Mouse (Mus musculus): ENCODE measurements around the gene Tdrd9. TPM values are rescaled to one million over a fixed set of nuclear protein-coding genes. Genes with fewer than 3 reads are reported as not detected.

The Tdrd9 gene
- polyA plus RNA-seq, 1 experiment from 2014 or later, result 0.97 TPM

DNA sequence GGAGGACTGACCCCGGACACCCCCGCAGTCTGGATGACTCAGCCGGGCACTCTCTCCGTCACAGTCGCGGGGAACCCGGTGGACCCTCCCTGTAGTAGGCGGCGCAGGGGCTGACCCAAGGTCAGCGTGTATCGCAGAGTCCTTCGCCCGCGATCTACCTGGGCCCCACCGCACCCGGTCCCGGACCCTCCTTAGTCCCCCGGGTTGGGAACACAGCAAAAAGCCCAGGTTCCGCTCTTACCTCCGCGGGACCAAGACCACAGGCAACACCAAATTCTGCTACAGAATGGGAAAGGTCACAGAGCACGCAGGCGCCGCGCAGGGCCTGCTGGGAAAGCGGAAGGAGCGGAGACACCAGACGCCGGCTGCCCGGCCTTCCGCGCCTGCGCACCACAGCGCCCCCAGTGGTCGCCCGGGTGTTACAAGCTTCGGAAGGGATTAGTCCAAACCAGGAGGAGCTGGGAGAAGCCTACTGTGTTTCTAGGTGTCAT is 4.6 kb upstream of the Tdrd9 start, which contains the start of gene Atp5mpl:
Gene Atp5mpl, minus strand, starts transcription at position 295 of the 491 bp plus-strand sequence.
- Histone ChIP-seq H3K27me3 (no peaks in the 10 kb centered on the region), H3K4me2 (peak within 1 kb of the TSS; percentile 96), H3K4me1 (replicated peaks) (peaks cover 10% of the 10 kb centered on the region), H3K27ac (0 out of 2 replicates have a peak within 1 kb of the TSS, but pooled peaks have one; percentile 50), H3K9ac (replicated peaks) (peak within 1 kb of the TSS; percentile 94), H3K36me3 (peaks cover 23% of the 10 kb centered on the region), H3K9me3 (no peaks in the 10 kb centered on the region), H3K4me3 (replicated peaks) (peak within 1 kb of the TSS; percentile 89)
- under 1% methylated on average over 37 of the region's 37 CpGs for WGBS
- ATAC-seq (ENCODE audit: insufficient number of reproducible peaks, insufficient read depth, low FRiP score, low TSS enrichment, low read depth), result peak; percentile 79

DNA sequence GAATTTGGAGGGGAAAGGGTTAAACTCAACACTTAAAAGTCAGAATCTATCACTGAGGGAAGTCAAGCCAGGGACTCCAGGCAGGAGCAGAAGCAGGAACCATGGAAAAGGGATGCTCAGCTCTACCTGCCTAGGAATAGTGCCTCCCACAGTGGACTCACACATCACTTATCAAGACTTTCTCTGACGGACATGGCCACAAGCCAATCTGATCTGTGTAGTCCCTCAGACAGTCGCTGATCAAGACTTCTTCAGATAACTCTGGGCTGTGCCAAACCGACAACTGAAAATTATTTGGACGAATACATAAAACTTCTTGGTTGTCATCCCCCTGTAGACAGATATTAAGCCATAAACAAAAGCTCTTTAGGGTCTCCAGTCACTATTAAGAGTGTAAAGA is 1.3 kb upstream of the Tdrd9 start:
- no peak for ATAC-seq (ENCODE audit: insufficient number of reproducible peaks, insufficient read depth, low FRiP score, low TSS enrichment, low read depth)
- H3K36me3 ChIP-seq, result no peaks in the 10 kb centered on the region
- no peaks in the 10 kb centered on the region for H3K27me3 ChIP-seq
- H3K4me3 ChIP-seq (replicated peaks), result no peak overlapping the region
- no peak overlapping the region for H3K4me2 ChIP-seq
- H3K9ac ChIP-seq (replicated peaks), result no peak overlapping the region
- 89% methylated on average over 4 of the region's 4 CpGs for WGBS
- peaks cover 10% of the 10 kb centered on the region for H3K4me1 ChIP-seq (replicated peaks)
- no peaks in the 10 kb centered on the region for H3K9me3 ChIP-seq
- H3K27ac ChIP-seq, result no peak overlapping the region

DNA sequence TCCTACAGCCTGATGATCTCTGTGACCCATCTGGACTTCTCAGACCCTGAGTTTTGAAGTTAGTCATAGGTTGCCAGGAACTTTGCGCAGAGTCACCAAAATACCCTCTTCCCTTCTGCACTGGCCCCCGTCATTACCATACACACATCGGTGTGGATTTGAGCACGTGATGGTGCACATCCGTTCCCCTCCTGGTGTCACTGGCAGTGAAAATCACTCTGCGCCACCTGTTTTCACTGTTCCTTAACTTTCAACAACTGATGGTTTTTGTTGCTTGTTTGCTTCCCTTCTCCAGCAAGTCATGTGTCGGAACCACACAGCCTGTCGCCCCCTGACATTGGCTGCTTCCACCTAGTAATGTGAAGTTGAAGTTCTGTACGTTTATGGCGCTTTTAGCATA is 1.1 kb downstream of the Tdrd9 start:
- Histone ChIP-seq H3K9me3 (no peaks in the 10 kb centered on the region), H3K4me3 (replicated peaks) (no peak overlapping the region), H3K27ac (no peak overlapping the region), H3K4me1 (replicated peaks) (peaks cover 12% of the 10 kb centered on the region), H3K27me3 (no peaks in the 10 kb centered on the region), H3K4me2 (no peak overlapping the region), H3K9ac (replicated peaks) (no peak overlapping the region), H3K36me3 (no peaks in the 10 kb centered on the region)
- no peak for ATAC-seq (ENCODE audit: insufficient number of reproducible peaks, insufficient read depth, low FRiP score, low TSS enrichment, low read depth)
- WGBS, result 88% methylated on average over 10 of the region's 10 CpGs

DNA sequence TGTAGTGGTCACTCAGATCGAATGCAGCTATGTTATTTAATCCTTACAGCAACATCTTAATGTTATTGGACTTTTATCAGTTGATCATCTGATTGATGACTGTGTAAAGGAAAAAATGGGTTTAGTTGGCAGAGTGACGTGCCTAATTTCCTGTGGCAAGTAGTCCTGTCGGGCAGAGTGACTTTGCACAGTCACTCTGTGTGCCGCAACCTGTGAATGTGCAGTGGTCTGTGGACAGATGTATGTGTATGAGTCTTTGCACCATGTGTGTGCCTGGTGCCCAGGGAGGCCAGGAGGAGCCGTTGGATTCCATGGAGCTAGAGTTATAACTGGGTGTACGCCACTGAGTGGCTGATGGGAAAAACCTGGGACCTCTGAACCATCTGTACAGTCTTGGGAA is 3.2 kb downstream of the Tdrd9 start:
- Histone ChIP-seq H3K4me2 (no peak overlapping the region), H3K27ac (no peak overlapping the region), H3K4me1 (replicated peaks) (peaks cover 15% of the 10 kb centered on the region), H3K36me3 (no peaks in the 10 kb centered on the region), H3K9ac (replicated peaks) (no peak overlapping the region), H3K9me3 (no peaks in the 10 kb centered on the region), H3K4me3 (replicated peaks) (no peak overlapping the region), H3K27me3 (0 out of 2 replicates have a peak, but pooled peaks cover 4% of the 10 kb centered on the region)
- 76% methylated on average over 6 of the region's 6 CpGs for WGBS
- ATAC-seq (ENCODE audit: insufficient number of reproducible peaks, insufficient read depth, low FRiP score, low TSS enrichment, low read depth), result no peak

DNA sequence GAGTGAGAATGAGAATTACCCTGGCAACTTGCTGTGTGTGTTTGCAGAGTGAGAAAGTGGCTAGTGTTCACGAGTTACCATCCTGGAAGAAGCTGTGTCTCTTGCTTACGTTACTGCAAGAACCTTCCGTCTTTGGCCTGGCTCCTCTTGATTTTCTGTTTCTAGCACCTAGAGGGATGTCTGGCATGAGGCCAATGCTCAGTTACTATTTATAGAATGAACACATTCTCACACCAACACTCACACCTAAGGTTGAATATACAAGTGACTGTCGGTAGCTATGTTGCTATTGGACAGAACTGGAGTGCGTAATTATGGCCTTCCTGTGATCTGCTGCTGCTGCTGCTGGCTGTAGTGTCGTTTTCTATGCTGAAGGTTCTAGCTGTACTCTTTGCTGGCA is 5.8 kb downstream of the Tdrd9 start:
- Histone ChIP-seq H3K9me3 (no peaks in the 10 kb centered on the region), H3K9ac (replicated peaks) (no peak overlapping the region), H3K4me1 (replicated peaks) (peaks cover 15% of the 10 kb centered on the region), H3K4me3 (replicated peaks) (no peak overlapping the region), H3K27ac (0 out of 2 replicates have a peak overlapping the region, but pooled peaks have one; percentile 43), H3K4me2 (no peak overlapping the region), H3K36me3 (no peaks in the 10 kb centered on the region), H3K27me3 (0 out of 2 replicates have a peak, but pooled peaks cover 4% of the 10 kb centered on the region)
- WGBS, result 44% methylated on average over 6 of the region's 6 CpGs
- no peak for ATAC-seq (ENCODE audit: insufficient number of reproducible peaks, insufficient read depth, low FRiP score, low TSS enrichment, low read depth)

DNA sequence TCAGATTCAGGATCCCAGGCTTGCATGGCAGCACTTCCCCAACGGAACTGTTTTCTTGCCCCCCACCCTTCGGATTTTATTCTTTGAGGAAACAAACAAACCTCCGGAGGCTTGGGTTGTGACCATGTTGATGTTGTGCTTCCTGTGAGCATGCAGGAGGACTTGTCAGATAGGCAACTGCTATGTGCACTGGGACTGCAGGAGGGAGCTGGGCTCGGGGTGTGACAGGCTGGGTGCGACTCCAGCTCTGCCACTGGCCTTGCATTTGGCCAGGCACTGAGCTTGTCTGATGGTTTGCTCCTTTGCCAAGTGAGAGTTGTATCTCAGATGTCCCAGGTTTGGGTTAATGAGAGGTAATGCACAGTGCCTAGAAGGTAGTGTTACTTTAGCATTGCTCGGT is 6.9 kb downstream of the Tdrd9 start:
- no peak overlapping the region for H3K4me3 ChIP-seq (replicated peaks)
- no peak overlapping the region for H3K27ac ChIP-seq
- H3K9ac ChIP-seq (replicated peaks), result no peak overlapping the region
- no peak for ATAC-seq (ENCODE audit: insufficient number of reproducible peaks, insufficient read depth, low FRiP score, low TSS enrichment, low read depth)
- H3K4me2 ChIP-seq, result no peak overlapping the region
- WGBS, result 78% methylated on average over 6 of the region's 6 CpGs
- H3K27me3 ChIP-seq, result 0 out of 2 replicates have a peak, but pooled peaks cover 4% of the 10 kb centered on the region
- peaks cover 15% of the 10 kb centered on the region for H3K4me1 ChIP-seq (replicated peaks)
- no peaks in the 10 kb centered on the region for H3K36me3 ChIP-seq
- H3K9me3 ChIP-seq, result no peaks in the 10 kb centered on the region

DNA sequence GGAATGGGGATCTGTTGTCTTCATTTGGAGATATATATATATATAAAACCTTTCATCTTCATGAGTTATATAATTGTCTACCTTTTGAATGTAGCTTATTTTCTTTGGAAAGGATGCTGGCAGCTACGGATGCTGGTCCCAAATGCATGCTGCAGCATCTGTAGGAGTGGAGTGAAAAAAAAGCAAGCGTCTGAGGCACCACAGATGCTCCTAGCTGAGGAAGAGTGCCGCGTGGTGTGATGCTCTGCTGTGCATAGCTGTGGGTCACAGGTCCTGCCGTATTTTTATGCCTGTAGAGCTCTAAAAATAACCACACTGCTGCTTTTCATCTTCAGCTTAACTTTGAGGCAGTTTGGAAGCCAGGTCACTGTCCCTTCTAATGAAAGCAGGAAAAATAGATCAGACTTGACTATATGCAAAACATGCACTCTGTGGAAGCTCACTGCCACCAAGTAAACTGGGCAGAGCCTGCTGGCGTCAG is 9.6 kb downstream of the Tdrd9 start, which contains the start of gene Rd3l:
Gene Rd3l, minus strand, starts transcription at position 431 of the 481 bp plus-strand sequence.
- WGBS, result 72% methylated on average over 6 of the region's 6 CpGs
- no peak within 1 kb of the TSS for H3K9ac ChIP-seq (replicated peaks)
- H3K4me2 ChIP-seq, result no peak within 1 kb of the TSS
- H3K4me1 ChIP-seq (replicated peaks), result peaks cover 15% of the 10 kb centered on the region
- no peak within 1 kb of the TSS for H3K4me3 ChIP-seq (replicated peaks)
- no peaks in the 10 kb centered on the region for H3K36me3 ChIP-seq
- no peaks in the 10 kb centered on the region for H3K9me3 ChIP-seq
- no peak within 1 kb of the TSS for H3K27ac ChIP-seq
- 0 out of 2 replicates have a peak, but pooled peaks cover 4% of the 10 kb centered on the region for H3K27me3 ChIP-seq
- no peak for ATAC-seq (ENCODE audit: insufficient number of reproducible peaks, insufficient read depth, low FRiP score, low TSS enrichment, low read depth)

DNA sequence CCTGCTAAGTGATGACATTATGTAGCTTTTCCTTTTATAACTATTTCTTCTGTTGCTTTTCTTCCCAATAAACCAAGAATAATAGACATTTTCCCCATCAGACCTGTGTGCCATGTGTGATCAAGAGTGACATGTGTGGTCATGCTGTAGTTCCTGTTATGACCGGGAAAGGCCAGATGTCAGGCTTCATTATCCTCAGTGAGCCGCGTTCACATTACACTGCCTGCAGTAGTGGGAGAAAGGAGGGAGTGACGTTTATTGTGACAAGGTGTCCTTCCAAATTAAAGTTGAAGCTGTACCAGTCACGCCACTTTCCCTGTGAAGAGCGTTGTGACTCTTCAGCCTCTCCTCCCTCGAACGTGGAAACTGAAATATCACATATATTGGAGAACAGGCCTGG is 10.5 kb downstream of the Tdrd9 start:
- WGBS, result 62% methylated on average over 8 of the region's 8 CpGs
- Histone ChIP-seq H3K4me1 (replicated peaks) (peaks cover 9% of the 10 kb centered on the region), H3K4me3 (replicated peaks) (no peak overlapping the region), H3K27me3 (0 out of 2 replicates have a peak, but pooled peaks cover 4% of the 10 kb centered on the region), H3K27ac (no peak overlapping the region), H3K9me3 (no peaks in the 10 kb centered on the region), H3K4me2 (no peak overlapping the region), H3K9ac (replicated peaks) (no peak overlapping the region), H3K36me3 (no peaks in the 10 kb centered on the region)
- ATAC-seq (ENCODE audit: insufficient number of reproducible peaks, insufficient read depth, low FRiP score, low TSS enrichment, low read depth), result no peak

DNA sequence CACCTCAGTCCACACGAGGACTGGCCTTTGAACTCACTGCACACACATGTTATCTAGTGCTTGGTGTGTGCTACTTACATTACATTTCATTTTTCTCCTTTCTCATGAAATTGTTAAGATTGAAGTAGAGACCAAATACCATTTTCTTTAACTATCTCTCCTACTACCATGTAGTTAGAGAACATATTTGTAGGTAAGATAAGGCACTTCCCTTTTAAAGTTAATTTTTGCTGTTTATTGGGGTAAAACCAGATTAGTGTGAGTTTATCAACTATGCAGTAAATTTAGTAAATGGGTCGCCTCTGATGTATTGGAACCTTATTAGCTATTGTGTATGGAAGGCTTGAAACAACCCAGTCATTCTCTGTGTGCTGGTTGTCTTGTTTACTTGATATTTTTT is 11.8 kb downstream of the Tdrd9 start:
- WGBS, result 61% methylated on average over 2 of the region's 2 CpGs
- Histone ChIP-seq H3K9me3 (no peaks in the 10 kb centered on the region), H3K4me1 (replicated peaks) (no peaks in the 10 kb centered on the region), H3K9ac (replicated peaks) (no peak overlapping the region), H3K4me2 (no peak overlapping the region), H3K36me3 (no peaks in the 10 kb centered on the region), H3K27ac (no peak overlapping the region), H3K4me3 (replicated peaks) (no peak overlapping the region), H3K27me3 (0 out of 2 replicates have a peak, but pooled peaks cover 4% of the 10 kb centered on the region)
- ATAC-seq (ENCODE audit: insufficient number of reproducible peaks, insufficient read depth, low FRiP score, low TSS enrichment, low read depth), result no peak

DNA sequence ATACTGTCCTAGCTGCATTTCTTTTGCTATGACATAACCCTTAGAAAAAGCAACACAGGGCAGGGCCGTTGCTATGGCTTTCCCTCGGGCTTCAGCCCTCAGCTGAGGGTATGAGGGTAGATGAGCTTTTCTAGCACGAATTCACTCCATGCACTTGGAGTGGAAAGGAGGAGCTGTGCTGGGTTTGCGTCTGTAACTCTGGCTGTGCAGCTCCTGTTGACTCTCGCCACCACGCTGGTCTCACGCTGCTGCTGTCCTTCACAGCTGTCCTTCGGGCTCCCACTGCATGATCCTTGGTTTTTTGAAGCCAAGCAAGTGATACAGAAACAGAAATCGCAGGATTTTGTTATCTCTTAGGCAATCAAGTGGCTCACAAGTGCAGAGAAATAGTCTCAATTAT is 15.4 kb downstream of the Tdrd9 start:
- Histone ChIP-seq H3K4me2 (no peak overlapping the region), H3K9me3 (no peaks in the 10 kb centered on the region), H3K36me3 (no peaks in the 10 kb centered on the region), H3K4me3 (replicated peaks) (no peak overlapping the region), H3K27ac (no peak overlapping the region), H3K4me1 (replicated peaks) (no peaks in the 10 kb centered on the region), H3K27me3 (no peaks in the 10 kb centered on the region), H3K9ac (replicated peaks) (no peak overlapping the region)
- no peak for ATAC-seq (ENCODE audit: insufficient number of reproducible peaks, insufficient read depth, low FRiP score, low TSS enrichment, low read depth)
- WGBS, result 49% methylated on average over 9 of the region's 9 CpGs

DNA sequence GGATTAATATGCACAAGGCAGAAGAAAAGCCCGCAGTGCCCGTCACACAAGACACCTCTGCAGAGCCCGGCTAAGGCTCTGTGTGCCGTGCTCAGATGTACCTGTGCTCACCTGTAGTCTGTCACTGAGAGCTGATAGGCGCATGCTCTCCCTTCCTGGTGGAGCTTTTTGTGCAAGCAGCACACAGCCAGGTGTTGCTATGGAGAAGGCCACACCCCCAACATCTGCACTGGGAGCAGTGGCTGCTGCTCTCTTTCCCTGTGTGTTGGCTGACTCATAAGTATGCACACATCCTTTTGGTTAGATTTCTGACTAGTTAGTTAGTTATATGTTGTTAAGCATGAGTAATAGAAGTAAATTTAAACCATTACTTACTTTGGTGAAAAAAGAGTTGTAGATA is 21.3 kb downstream of the Tdrd9 start:
- Histone ChIP-seq H3K27ac (no peak overlapping the region), H3K9ac (replicated peaks) (no peak overlapping the region), H3K4me3 (replicated peaks) (no peak overlapping the region), H3K27me3 (no peaks in the 10 kb centered on the region), H3K36me3 (no peaks in the 10 kb centered on the region), H3K9me3 (no peaks in the 10 kb centered on the region), H3K4me1 (replicated peaks) (no peaks in the 10 kb centered on the region), H3K4me2 (no peak overlapping the region)
- ATAC-seq (ENCODE audit: insufficient number of reproducible peaks, insufficient read depth, low FRiP score, low TSS enrichment, low read depth), result no peak
- 85% methylated on average over 5 of the region's 5 CpGs for WGBS

DNA sequence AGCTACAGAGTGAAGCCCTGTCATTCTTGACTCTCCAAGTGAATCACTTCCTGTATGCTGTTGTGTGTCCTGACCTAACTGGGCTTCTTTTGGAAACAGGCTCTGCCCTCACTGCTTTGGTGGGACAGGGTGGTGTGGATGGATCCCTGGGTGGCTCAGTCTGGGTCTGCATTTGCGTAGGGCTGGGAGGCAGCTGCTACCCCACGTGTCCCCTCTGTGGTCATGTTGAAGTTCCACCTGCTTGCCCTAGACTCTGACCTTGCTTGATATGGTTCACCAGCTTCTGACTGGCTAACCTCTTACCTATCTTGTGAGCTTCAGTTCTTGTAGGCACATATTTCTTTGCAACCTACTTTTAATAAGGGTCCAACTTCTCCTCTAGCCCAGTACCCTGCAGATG is 23.8 kb downstream of the Tdrd9 start:
- Histone ChIP-seq H3K9ac (replicated peaks) (no peak overlapping the region), H3K4me1 (replicated peaks) (no peaks in the 10 kb centered on the region), H3K27ac (no peak overlapping the region), H3K9me3 (no peaks in the 10 kb centered on the region), H3K4me2 (no peak overlapping the region), H3K4me3 (replicated peaks) (no peak overlapping the region), H3K27me3 (no peaks in the 10 kb centered on the region), H3K36me3 (no peaks in the 10 kb centered on the region)
- WGBS, result 92% methylated on average over 2 of the region's 2 CpGs
- ATAC-seq (ENCODE audit: insufficient number of reproducible peaks, insufficient read depth, low FRiP score, low TSS enrichment, low read depth), result no peak
